ENCODE assay signal across 10 mouse cellular contexts in the genomic region with DNA sequence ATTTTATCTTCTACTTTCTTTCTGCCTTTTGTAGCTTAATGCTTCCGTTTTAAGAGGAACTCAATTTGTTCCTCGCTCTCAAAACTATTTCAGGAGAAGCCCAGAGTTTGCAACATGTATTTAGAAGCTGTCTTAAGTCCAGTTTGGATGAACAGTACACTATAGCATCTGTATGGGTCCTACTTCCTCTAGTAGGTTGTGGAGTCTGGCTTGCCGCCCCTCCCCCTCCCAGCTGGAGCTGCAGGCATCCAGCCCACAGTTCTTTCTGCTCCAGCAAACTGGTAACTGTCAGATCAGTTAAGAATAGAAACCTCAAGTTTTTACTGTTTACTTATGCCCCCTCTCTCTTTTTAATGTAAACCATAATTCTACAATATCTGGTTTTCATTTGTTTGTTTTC. TPM values are rescaled to one million over a fixed set of nuclear protein-coding genes. Genes with fewer than 3 reads are reported as not detected.
DNase-seq lines count a peak whose midpoint lies in the region; ATAC-seq and TF ChIP-seq lines count a peak whose summit lies in the region.
"Had no signal": no experiment of that assay in that cellular context is flagged by ENCODE, and none has a peak within 500 bp of the region (broad histone marks: within the 10 kb centered on the region; RNA-seq: fewer than 3 reads in every experiment).

No protein-coding gene starts in this region.

- H3K9ac ChIP-seq in hindbrain, embryonic 11.5 days (ENCODE audit: low read depth, low read length): no peak overlapping the region
- no peak overlapping the region for H3K9ac ChIP-seq in hindbrain, embryonic 12.5 days
- no peak overlapping the region for H3K9ac ChIP-seq in ES-E14 (ENCODE audit: insufficient read depth, low read depth, low read length, poor library complexity, severe bottlenecking)
- no peak overlapping the region for H3K9ac ChIP-seq in forebrain, embryonic 15.5 days (replicated peaks)

- no peak overlapping the region for H3K4me2 ChIP-seq in hindbrain, embryonic 11.5 days (replicated peaks; ENCODE audit: low read depth, low read length)
- no peak overlapping the region for H3K4me2 ChIP-seq in hindbrain, embryonic 12.5 days (replicated peaks)
- H3K4me2 ChIP-seq in forebrain, embryonic 15.5 days (replicated peaks): no peak overlapping the region

- no peaks in the 10 kb centered on the region for H3K9me3 ChIP-seq in hindbrain, embryonic 11.5 days (ENCODE audit: control insufficient read depth, low read length)
- no peaks in the 10 kb centered on the region for H3K9me3 ChIP-seq in hindbrain, embryonic 12.5 days (replicated peaks)
- no peaks in the 10 kb centered on the region for H3K9me3 ChIP-seq in ES-E14 (ENCODE audit: control insufficient read depth, insufficient read depth, low read depth, low read length)
- H3K9me3 ChIP-seq in forebrain, embryonic 15.5 days: no peaks in the 10 kb centered on the region
- H3K9me3 ChIP-seq: megakaryocyte, embryonic 14.5 days had no signal

- WGBS in hindbrain, embryonic 11.5 days: 18% methylated on average over 3 of the region's 3 CpGs
- WGBS in hindbrain, embryonic 12.5 days: 18% methylated on average over 3 of the region's 3 CpGs
- 24% methylated on average over 3 of the region's 3 CpGs for WGBS in forebrain, embryonic 15.5 days

- no peaks in the 10 kb centered on the region for H3K4me1 ChIP-seq in hindbrain, embryonic 11.5 days (replicated peaks; ENCODE audit: control insufficient read depth, insufficient read depth, low read length)
- 0 out of 2 replicates have a peak, but pooled peaks cover 8% of the 10 kb centered on the region for H3K4me1 ChIP-seq in hindbrain, embryonic 12.5 days
- H3K4me1 ChIP-seq in ES-E14 (ENCODE audit: control insufficient read depth in 2 of 2, insufficient read depth in 2 of 2, low read length in 2 of 2, poor library complexity in 1 of 2): peaks cover 9 to 24% of the 10 kb centered on the region in 2 experiments; a peak in 3 of 4 replicates
- peaks cover 38% of the 10 kb centered on the region for H3K4me1 ChIP-seq in forebrain, embryonic 15.5 days

- peak; percentile 45 for DNase-seq in hindbrain, embryonic 11.5 days (ENCODE audit: low spot score)
- peak; percentile 19 for DNase-seq in ES-E14 (ENCODE audit: low read depth, low spot score)
- DNase-seq in kidney, postnatal 14 days: peak; percentile 50
- DNase-seq in right cerebral cortex, postnatal 10 days (ENCODE audit: low spot score in 2 of 2): peak; percentile 91 to 92
- no peak for DNase-seq in adrenal gland, adult (ENCODE audit: inconsistent age in 2 of 2, low spot score in 1 of 2)
- no peak for DNase-seq in gastrocnemius, adult 18-20 months (ENCODE audit: low spot score)

- H3K27me3 ChIP-seq in hindbrain, embryonic 11.5 days (ENCODE audit: control insufficient read depth, insufficient read depth, low read length): no peaks in the 10 kb centered on the region
- H3K27me3 ChIP-seq in hindbrain, embryonic 12.5 days: 0 out of 2 replicates have a peak, but pooled peaks cover 3% of the 10 kb centered on the region
- no peaks in the 10 kb centered on the region for H3K27me3 ChIP-seq in forebrain, embryonic 15.5 days

- no peaks in the 10 kb centered on the region for H3K36me3 ChIP-seq in hindbrain, embryonic 11.5 days (ENCODE audit: control insufficient read depth, insufficient read depth, low read length)
- no peaks in the 10 kb centered on the region; the same call in 1 of the 2 replicates for H3K36me3 ChIP-seq in hindbrain, embryonic 12.5 days
- H3K36me3 ChIP-seq in ES-E14 (ENCODE audit: control insufficient read depth, insufficient read depth, low read length, poor library complexity, severe bottlenecking): no peaks in the 10 kb centered on the region
- H3K36me3 ChIP-seq in forebrain, embryonic 15.5 days: 0 out of 2 replicates have a peak, but pooled peaks cover 2% of the 10 kb centered on the region

- H3K27ac ChIP-seq in hindbrain, embryonic 11.5 days (ENCODE audit: low read depth, low read length): no peak overlapping the region
- H3K27ac ChIP-seq in hindbrain, embryonic 12.5 days: no peak overlapping the region
- no peak overlapping the region for H3K27ac ChIP-seq in ES-E14 (ENCODE audit: insufficient read depth, low read depth, low read length, poor library complexity, severe bottlenecking)
- H3K27ac ChIP-seq in forebrain, embryonic 15.5 days (replicated peaks): peak overlapping the region; percentile 81

- H3K4me3 ChIP-seq in hindbrain, embryonic 11.5 days (ENCODE audit: low read depth, low read length): no peak overlapping the region
- H3K4me3 ChIP-seq in hindbrain, embryonic 12.5 days: no peak overlapping the region
- H3K4me3 ChIP-seq in ES-E14 (ENCODE audit: insufficient read depth in 1 of 2, low read depth in 1 of 2, low read length in 2 of 2, poor library complexity in 1 of 2, severe bottlenecking in 1 of 2): no peak overlapping the region
- H3K4me3 ChIP-seq in forebrain, embryonic 15.5 days: no peak overlapping the region
- H3K4me3 ChIP-seq: megakaryocyte, embryonic 14.5 days had no signal

- in situ Hi-C loops in ES-E14 (cut with MboI; ENCODE audit: low sequenced_read_pairs in 2 of 2, unreplicated experiment in 2 of 2): no loop called here

- ATAC-seq in hindbrain, embryonic 11.5 days (ENCODE audit: low FRiP score): no peak
- ATAC-seq in hindbrain, embryonic 12.5 days (ENCODE audit: low FRiP score): no peak
- ATAC-seq in forebrain, embryonic 15.5 days (replicated peaks): 0 out of 2 replicates have a peak, but pooled peaks have one; percentile 63

TF ChIP-seq in ES-E14, 5 proteins besides CTCF, POLR2A, EP300 and RAD21:
- no peak for TF ChIP-seq ZNF384 (IDR thresholded peaks at IDR 0.05; ENCODE audit: low read depth, low read length)
- no peak for TF ChIP-seq HCFC1 (IDR thresholded peaks at IDR 0.05; ENCODE audit: borderline replicate concordance, insufficient read depth, low read length)
- TF ChIP-seq ZC3H11A (IDR thresholded peaks at IDR 0.05; ENCODE audit: borderline replicate concordance, low read depth, low read length): no peak
- no peak for TF ChIP-seq CHD2 (IDR thresholded peaks at IDR 0.05; ENCODE audit: low read depth, low read length)
- no peak for TF ChIP-seq MAFK (IDR thresholded peaks at IDR 0.05; ENCODE audit: insufficient read depth, low read depth, low read length)
TF ChIP-seq in ES-E14: peak in this region for 0.

RNA-seq across cellular contexts. Expression of a gene that starts 2.8 kb away (rescaled TPM):
- 0.09 and 0.14 TPM in 2 replicates for polyA plus RNA-seq in hindbrain, embryonic 11.5 days (2014; fragmentation: Nextera tagmentation; extraction: Ambion mirVana)
- 0.36 and 0.52 TPM in 2 replicates for polyA plus RNA-seq in hindbrain, embryonic 12.5 days (2016; fragmentation: Nextera tagmentation; extraction: Ambion mirVana)
- 0.05 TPM in 1 of 2 replicates, not detected in the other for total RNA-seq in ES-E14 (2012; rRNA removed)
- 2.3 and 2.6 TPM in 2 replicates for polyA plus RNA-seq in forebrain, embryonic 15.5 days (2015; fragmentation: Nextera tagmentation; extraction: Ambion mirVana)
- total RNA-seq in gastrocnemius, adult 18-20 months (2021): not detected
- polyA plus RNA-seq: heart, embryonic 14.5 days had no signal

Comparison
In these comparisons a context has a peak if more than half of its experiments do, and no peak if none do; other contexts are left out.
1. DNase-seq: peak in hindbrain, embryonic 11.5 days (single experiment), ES-E14 (single experiment), kidney, postnatal 14 days (single experiment) and right cerebral cortex, postnatal 10 days (2 of 2); none in adrenal gland, adult (0 of 2) and gastrocnemius, adult 18-20 months (single experiment).